ENCODE assay signal across 8 mouse cellular contexts in genomic region chr13:13783894-13784419, GRCm38 (mm10). TPM values are rescaled to one million over a fixed set of nuclear protein-coding genes. Genes with fewer than 3 reads are reported as not detected.
DNase-seq lines count a peak whose midpoint lies in the region; ATAC-seq and TF ChIP-seq lines count a peak whose summit lies in the region.

Gene Gng4, plus strand, starts transcription at chr13:13784059.

- ATAC-seq in embryonic facial prominence, embryonic 13.5 days (ENCODE audit: insufficient number of reproducible peaks, insufficient read depth, low FRiP score, low TSS enrichment, low read depth) = peak; percentile 56
- peak; percentile 36; the same call in 1 of the 2 replicates for ATAC-seq in heart, embryonic 12.5 days (ENCODE audit: insufficient number of reproducible peaks, low FRiP score)
- ATAC-seq in liver, embryonic 12.5 days = no peak; the same call in 1 of the 2 replicates

- H3K9me3 ChIP-seq in embryonic facial prominence, embryonic 13.5 days = no peaks in the 10 kb centered on the region
- no peaks in the 10 kb centered on the region for H3K9me3 ChIP-seq in heart, embryonic 12.5 days (replicated peaks)
- no peaks in the 10 kb centered on the region for H3K9me3 ChIP-seq in liver, embryonic 12.5 days (replicated peaks)

- peak; percentile 15 to 24 for DNase-seq in urinary bladder, adult 18-20 months (ENCODE audit: low spot score in 2 of 2)
- DNase-seq in urinary bladder, postnatal 4 days (ENCODE audit: low spot score in 2 of 2) = no peak
- peak; percentile 41 for DNase-seq in kidney, postnatal 14 days
- DNase-seq in testis, postnatal 10 days (ENCODE audit: low spot score) = peak; percentile 57

- H3K27me3 ChIP-seq in embryonic facial prominence, embryonic 13.5 days = peaks cover 47% of the 10 kb centered on the region
- peaks cover 50% of the 10 kb centered on the region for H3K27me3 ChIP-seq in heart, embryonic 12.5 days (replicated peaks)
- H3K27me3 ChIP-seq in liver, embryonic 12.5 days (replicated peaks) = peaks cover 57% of the 10 kb centered on the region
- H3K27me3 ChIP-seq in myocyte (ENCODE audit: control insufficient read depth, insufficient read depth, insufficient read length) = peaks cover 15% of the 10 kb centered on the region

- H3K9ac ChIP-seq in embryonic facial prominence, embryonic 13.5 days = peak within 1 kb of the TSS; percentile 67
- peak within 1 kb of the TSS; percentile 14 for H3K9ac ChIP-seq in heart, embryonic 12.5 days
- H3K9ac ChIP-seq in liver, embryonic 12.5 days = no peak within 1 kb of the TSS

- peak within 1 kb of the TSS; percentile 16 for H3ac ChIP-seq in myocyte (ENCODE audit: control insufficient read depth, insufficient read length)

- TF ChIP-seq POLR2A in myocyte (IDR thresholded peaks at IDR 0.05; ENCODE audit: insufficient read length, low read depth) = no peak

- peak within 1 kb of the TSS; percentile 97 for H3K4me2 ChIP-seq in embryonic facial prominence, embryonic 13.5 days
- peak within 1 kb of the TSS; percentile 83 for H3K4me2 ChIP-seq in heart, embryonic 12.5 days
- H3K4me2 ChIP-seq in liver, embryonic 12.5 days = peak within 1 kb of the TSS; percentile 80
- H3K4me2 ChIP-seq in myocyte (ENCODE audit: low read depth) = peak within 1 kb of the TSS; percentile 79

- no peak within 1 kb of the TSS for H3K27ac ChIP-seq in embryonic facial prominence, embryonic 13.5 days
- no peak within 1 kb of the TSS for H3K27ac ChIP-seq in heart, embryonic 12.5 days (ENCODE audit: poor library complexity, severe bottlenecking)
- no peak within 1 kb of the TSS for H3K27ac ChIP-seq in liver, embryonic 12.5 days

- H3K4me1 ChIP-seq in embryonic facial prominence, embryonic 13.5 days = peaks cover 26% of the 10 kb centered on the region
- H3K4me1 ChIP-seq in heart, embryonic 12.5 days (replicated peaks) = peaks cover 22% of the 10 kb centered on the region
- H3K4me1 ChIP-seq in liver, embryonic 12.5 days = peaks cover 15% of the 10 kb centered on the region

- H3K36me3 ChIP-seq in embryonic facial prominence, embryonic 13.5 days = no peaks in the 10 kb centered on the region
- 0 out of 2 replicates have a peak, but pooled peaks cover 3% of the 10 kb centered on the region for H3K36me3 ChIP-seq in heart, embryonic 12.5 days
- no peaks in the 10 kb centered on the region for H3K36me3 ChIP-seq in liver, embryonic 12.5 days
- H3K36me3 ChIP-seq in myocyte (ENCODE audit: control insufficient read depth, insufficient read depth) = no peaks in the 10 kb centered on the region

- no peaks in the 10 kb centered on the region for H3K79me2 ChIP-seq in myocyte (ENCODE audit: control insufficient read depth, insufficient read depth)

- H3K4me3 ChIP-seq in embryonic facial prominence, embryonic 13.5 days = peak within 1 kb of the TSS; percentile 62
- H3K4me3 ChIP-seq in heart, embryonic 12.5 days = peak within 1 kb of the TSS; percentile 51
- H3K4me3 ChIP-seq in liver, embryonic 12.5 days = peak within 1 kb of the TSS; percentile 52
- peak within 1 kb of the TSS; percentile 13 for H3K4me3 ChIP-seq in myocyte

- under 1% methylated on average over 43 of the region's 43 CpGs for WGBS in embryonic facial prominence, embryonic 13.5 days
- under 1% methylated on average over 43 of the region's 43 CpGs for WGBS in heart, embryonic 12.5 days
- 3% methylated on average over 43 of the region's 43 CpGs for WGBS in liver, embryonic 12.5 days (ENCODE audit: insufficient replicate concordance)

TF ChIP-seq in myocyte, 11 proteins besides CTCF, POLR2A, EP300 and RAD21:
- TF ChIP-seq CEBPB (IDR thresholded peaks at IDR 0.05; ENCODE audit: insufficient read depth, poor library complexity, severe bottlenecking) (no peak), MYOG (IDR thresholded peaks at IDR 0.05; ENCODE audit: control insufficient read depth in 1 of 3, insufficient read depth in 1 of 3, insufficient read length in 2 of 3, low read depth in 2 of 3) (peak in 2 of 3 experiments; percentile 66 to 79), SRF (IDR thresholded peaks at IDR 0.05; ENCODE audit: control insufficient read depth, insufficient read length, low read depth) (no peak), POLR2AphosphoS2 (IDR thresholded peaks at IDR 0.05; ENCODE audit: insufficient read length, low read depth) (no peak), USF1 (IDR thresholded peaks at IDR 0.05; ENCODE audit: low read depth) (no peak), REST (IDR thresholded peaks at IDR 0.05; ENCODE audit: insufficient read depth, insufficient read length) (no peak), MAX (IDR thresholded peaks at IDR 0.05; ENCODE audit: low read depth) (no peak), E2F4 (IDR thresholded peaks at IDR 0.05; ENCODE audit: insufficient read depth) (no peak), MYOD1 (IDR thresholded peaks at IDR 0.05; ENCODE audit: control insufficient read depth in 1 of 3, insufficient read length in 2 of 3, low read depth in 2 of 3) (peak in 2 of 3 experiments; percentile 71 to 81)

RNA-seq across cellular contexts. Expression of gene Gng4, which starts in this region (rescaled TPM):
- polyA plus RNA-seq in embryonic facial prominence, embryonic 13.5 days (2015; fragmentation: Nextera tagmentation; extraction: Ambion mirVana) = 4.2 and 6.0 TPM in 2 replicates
- polyA plus RNA-seq in heart, embryonic 12.5 days (2016; fragmentation: Nextera tagmentation; extraction: Ambion mirVana) = 0.41 and 0.44 TPM in 2 replicates
- 0.17 TPM in 1 of 2 replicates, not detected in the other for polyA plus RNA-seq in liver, embryonic 12.5 days (2016; fragmentation: Nextera tagmentation; extraction: Ambion mirVana)
- polyA plus RNA-seq in myocyte (2012; fragmentation: generic; extraction: Trizol) = 0.56 TPM

Comparison
In these comparisons a context has a peak if more than half of its experiments do, and no peak if none do; other contexts are left out.
1. DNase-seq: peak in urinary bladder, adult 18-20 months (2 of 2), kidney, postnatal 14 days (single experiment) and testis, postnatal 10 days (single experiment); none in urinary bladder, postnatal 4 days (0 of 2).
2. Peak in ATAC-seq, H3K4me3 ChIP-seq, H3K9ac ChIP-seq and H3K4me2 ChIP-seq in heart, embryonic 12.5 days; RNA of the gene not detected or under 1 TPM.
3. Peak in every context shown above with its lines, with median percentiles within 50 percentile points of each other: H3K4me2 ChIP-seq and H3K4me3 ChIP-seq.